Mouse (Mus musculus): ENCODE results near the gene Shc3.

GRCm38 (mm10) chr13:51411243-51411642 lies 158.0 kb downstream of the Shc3 start:
- no peak for TF ChIP-seq ZMIZ1 (IDR thresholded peaks at IDR 0.05; ENCODE audit: low read depth, low read length)
- no peak for TF ChIP-seq ETS1 (IDR thresholded peaks at IDR 0.05; ENCODE audit: low read depth, low read length)
- no peak for TF ChIP-seq CTCF (IDR thresholded peaks at IDR 0.05 in 2 of 3, conservative IDR thresholded peaks at IDR 0.05 in 1 of 3; ENCODE audit: control insufficient read depth in 1 of 3, insufficient read depth in 1 of 3, low read depth in 2 of 3, low read length in 3 of 3, poor library complexity in 1 of 3, severe bottlenecking in 1 of 3)
- no peak for TF ChIP-seq TCF12 (IDR thresholded peaks at IDR 0.05; ENCODE audit: low read depth, low read length)
- no peak for TF ChIP-seq GABPA (IDR thresholded peaks at IDR 0.05; ENCODE audit: low read depth, low read length)
- no peak for TF ChIP-seq MAFK (IDR thresholded peaks at IDR 0.05; ENCODE audit: borderline replicate concordance, low read depth, low read length)
